Mouse (Mus musculus) cerebellum, adult (tissue): Measurements from ENCODE around the gene C130032M10Rik.
"Not testable (repeated sequence)": the region's sequence is repeated elsewhere in the genome, so short reads cannot be mapped to it uniquely, and the experiment has no call there.

Source experiments
- ATAC-seq: cut with Nextera tagmentation; 2 replicates; pipeline ENCODE4 v1.9.2; 2017; ENCODE audit warnings: mild to moderate bottlenecking, moderate library complexity, mixed read lengths; ENCODE audit not compliant: insufficient number of reproducible peaks, low FRiP score, low TSS enrichment

Gene C130032M10Rik

DNA sequence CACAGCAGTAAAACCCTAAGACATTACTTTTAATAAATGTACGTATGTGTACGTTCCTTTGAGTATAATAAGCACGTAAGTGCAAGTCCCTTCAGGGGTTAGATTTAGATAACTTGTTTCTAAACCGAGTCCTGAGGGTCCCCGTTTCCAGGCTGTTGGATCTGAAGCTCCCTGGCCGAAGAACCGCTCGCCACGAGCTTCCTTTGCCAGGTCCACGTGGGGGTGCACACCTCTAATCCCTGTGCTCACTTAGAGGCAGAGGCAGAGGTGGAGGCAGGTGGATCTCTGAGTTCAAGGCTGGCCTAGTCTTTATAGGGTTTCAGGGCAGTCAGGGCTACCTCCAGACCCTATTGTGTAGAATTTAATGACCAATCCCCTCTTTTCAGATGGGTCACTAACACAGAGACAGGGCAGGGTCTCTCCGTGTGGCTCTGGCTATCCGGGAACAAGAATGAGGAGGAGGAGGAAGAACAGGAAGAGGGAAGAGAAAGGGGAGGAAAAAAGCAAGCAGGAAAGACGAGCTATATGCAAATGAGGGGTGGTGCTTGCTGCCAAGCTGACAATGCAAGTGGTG is 2.5 kb downstream of the C130032M10Rik start:
- no peak for ATAC-seq

DNA sequence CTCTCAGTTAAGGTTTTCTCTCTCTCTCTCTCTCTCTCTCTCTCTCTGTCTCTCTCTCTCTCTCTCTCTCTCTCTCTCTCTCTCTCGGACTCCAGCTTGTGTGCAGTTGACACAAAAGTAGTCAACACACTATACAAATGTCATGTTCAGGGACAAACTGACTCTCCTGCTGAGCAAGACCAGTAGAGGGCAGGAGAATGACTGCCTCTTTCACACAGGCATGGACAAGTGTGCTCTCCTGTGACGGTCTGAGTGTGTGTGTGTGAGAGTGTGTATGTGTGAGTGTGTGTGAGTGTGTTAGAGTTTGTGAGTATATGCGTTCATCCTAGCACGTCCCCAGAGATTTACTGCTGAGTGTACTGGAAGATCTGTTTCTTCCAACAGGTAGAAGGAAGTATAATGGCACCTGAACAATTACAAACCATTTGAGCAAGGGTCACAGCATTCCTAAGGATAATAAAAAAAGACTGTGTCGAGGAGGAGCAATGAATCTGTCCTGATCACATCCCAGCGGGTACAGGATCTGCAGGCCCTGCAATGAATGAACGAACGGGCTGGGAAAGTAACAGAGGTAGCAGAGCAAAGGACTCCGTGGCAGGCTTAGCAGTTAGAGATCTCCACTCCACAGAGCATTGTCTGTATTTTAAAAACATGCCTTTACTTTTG is 3.4 kb downstream of the C130032M10Rik start:
- ATAC-seq = no peak

DNA sequence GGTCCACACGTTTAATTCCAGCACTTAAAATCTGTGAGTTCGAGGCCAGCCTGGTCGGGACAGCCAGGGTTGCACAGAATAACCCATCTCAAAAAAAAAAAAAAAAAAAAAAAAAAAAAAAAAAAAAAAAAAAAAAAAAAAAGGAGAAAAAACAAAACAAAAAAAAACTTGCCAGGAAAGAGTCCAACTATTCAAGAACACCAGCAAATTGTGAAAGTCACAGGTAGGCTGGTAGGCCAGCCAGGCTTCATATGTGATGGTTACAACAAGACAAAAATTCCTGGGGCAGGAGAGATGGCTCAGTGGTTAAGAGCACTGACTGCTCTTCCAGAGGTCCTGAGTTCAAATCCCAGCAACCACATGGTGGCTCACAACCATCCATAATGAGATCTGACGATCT is 5.0 kb downstream of the C130032M10Rik start:
- ATAC-seq = not testable (repeated sequence)

DNA sequence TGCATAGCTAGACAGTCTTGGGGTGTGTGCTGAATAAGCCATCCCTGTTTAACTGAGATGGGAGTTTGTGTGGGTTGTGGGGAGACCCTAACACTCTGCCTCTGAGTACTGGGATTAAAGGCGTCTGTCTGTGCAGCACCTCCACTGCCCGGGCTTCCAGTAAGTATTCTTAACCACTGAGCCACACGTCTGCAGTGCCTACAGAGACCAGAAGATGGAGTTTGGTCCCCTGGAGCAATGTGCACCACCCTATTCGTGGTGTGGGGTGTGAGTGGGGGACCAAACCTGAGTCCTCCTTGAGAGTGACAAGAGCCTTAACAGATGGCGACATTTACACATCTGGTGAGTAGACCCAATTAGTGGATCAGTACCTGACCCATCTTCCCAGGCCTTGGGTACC is 6.5 kb downstream of the C130032M10Rik start:
- ATAC-seq = no peak

DNA sequence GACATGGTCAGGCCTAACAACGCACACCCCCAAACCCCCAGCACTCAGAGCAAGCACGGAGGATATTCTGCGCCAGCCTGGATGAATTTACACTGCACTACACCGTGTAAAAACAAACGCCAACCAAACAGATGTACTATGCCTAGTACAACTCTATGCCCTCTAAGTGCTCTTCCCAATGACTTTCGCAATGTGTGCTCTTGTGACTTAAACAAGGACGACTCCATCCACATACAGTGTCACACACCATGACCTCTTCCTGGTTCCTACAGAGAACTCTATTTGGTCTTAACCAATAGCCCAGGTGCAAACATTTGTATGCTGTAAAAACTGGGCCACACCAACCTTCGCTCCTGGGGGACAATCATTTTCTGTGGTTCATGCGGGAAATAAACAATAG is 7.0 kb downstream of the C130032M10Rik start:
- no peak for ATAC-seq

DNA sequence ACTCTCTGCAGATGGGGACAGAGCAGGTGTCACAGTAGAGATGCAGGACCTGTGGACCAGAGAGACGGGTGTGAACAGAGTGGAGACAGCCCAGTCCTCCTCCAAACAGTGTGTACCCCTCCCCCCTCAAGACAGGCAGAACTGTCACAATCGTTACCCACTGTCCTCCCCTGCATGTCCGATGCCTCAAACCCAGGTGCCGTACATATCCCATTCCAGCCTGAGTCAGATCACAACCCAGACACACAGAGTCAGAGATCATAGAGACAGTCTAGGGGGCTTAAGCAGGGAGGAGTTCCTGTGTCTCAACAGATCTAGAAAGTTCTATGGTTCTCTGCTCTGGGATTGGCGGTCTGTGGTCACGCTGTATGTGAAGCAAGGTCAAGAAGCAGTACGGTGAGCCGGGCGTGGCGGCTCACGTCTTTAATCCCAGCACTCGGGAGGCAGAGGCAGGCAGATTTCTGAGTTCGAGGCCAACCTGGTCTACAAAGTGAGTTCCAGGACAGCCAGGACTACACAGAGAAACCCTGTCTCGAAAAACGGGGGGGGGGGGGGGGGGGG is 9.7 kb downstream of the C130032M10Rik start:
- no peak for ATAC-seq

DNA sequence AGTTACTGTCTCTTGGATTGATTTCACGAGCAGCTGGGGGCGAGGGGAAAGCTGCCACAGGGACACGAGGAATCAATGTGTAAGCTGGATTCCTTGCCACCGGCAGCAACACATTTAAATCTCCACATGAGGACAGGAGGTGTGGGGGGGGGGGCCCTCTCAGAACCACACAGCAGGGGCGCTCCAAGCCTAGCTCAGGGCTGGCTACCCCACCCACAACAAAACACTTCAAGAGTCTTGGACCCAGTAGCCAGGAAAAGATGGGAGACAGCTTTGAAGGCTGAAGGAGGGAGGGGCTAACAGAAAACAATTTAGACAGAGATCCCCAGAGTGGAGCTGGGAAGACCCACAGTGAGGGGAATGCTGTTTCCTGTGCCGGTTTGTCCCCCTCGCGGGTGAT is 10.4 kb downstream of the C130032M10Rik start:
- no peak for ATAC-seq

DNA sequence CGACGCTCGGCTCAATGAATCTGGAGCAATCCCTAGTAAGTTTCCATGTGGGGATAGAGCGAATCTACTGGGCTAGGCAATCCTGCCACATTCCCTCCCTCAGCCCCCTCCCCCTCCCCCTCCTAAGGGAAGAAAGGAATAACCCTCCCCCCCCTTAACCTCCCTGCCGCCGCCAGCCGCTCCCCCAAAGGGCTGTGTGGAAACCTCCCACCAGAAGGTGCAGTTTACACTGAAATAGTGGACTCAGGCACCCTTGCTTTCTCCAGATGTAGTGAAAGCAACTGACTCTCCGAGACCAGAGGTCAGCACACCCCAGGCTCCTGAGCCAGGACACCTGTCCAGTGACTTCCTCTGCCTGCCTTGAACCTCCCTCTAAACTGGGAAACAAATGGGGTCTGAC is 11.1 kb downstream of the C130032M10Rik start:
- ATAC-seq = no peak

DNA sequence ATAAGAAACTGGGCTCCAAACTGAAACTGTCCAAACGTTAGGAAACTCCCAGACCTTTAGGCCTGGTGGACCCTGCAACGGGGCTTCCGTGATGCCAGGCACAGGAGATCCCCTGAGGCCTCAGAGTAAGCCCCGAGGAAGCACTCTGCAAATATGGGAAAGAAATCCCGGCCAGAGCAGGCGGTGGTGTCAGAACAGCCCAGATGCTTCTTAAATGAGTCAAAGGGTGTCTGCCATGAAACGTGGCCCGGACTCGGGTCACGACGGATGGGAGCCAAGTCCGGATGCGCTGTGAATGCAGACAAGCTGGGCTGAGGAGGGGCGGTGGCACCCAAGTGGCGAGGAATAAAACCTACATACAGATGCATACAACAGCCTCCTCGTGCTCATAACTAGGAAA is 11.6 kb downstream of the C130032M10Rik start:
- ATAC-seq = no peak

DNA sequence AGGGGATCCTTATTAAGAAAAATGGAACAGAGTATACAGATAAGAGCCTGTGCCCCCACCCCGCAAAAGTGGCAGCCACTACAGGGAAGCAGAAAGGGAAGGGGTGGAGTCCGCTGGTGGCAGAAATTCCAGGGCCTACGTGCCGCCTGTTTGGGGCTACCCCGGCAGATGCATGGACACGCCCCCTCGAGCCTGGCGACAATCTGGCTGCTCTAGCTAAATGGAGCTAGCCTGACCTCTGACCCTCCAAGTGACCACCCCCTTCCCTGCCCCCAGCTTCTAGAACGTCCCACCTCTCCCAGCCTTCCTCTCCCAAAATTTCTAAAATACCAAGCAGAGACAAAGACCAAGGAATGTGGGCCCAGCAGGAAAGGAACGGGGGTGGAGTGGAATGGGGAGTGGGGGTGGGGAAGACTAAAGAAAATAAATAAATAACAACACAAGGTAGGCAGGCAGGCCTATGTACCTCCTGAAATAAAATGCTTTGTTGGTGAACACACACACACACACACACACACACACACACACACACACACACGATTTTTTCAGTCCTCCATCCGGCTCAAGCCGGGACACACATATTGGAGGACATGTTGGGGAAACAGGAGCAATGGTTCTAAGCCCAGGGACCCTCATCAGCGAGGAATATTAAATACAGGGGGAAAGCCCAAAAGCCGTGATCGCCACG is 12.6 kb downstream of the C130032M10Rik start:
- no peak for ATAC-seq

DNA sequence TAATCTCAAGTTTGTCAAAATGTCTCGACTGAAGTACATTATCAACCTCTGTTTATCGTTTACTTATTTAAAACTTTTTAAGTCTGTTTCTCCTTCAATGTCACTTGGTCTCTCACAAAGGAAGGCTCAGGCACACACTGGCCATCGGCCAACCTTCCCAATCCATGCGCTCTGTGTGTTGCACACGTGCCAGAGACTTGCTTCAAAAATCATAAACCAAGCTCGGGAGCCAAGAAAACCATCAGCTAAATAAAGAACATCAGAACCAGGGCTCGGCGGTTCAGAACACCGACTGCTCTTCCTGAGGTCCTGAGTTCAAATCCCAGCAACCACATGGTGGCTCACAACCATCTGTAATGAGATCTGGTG is 13.2 kb downstream of the C130032M10Rik start:
- no peak for ATAC-seq

DNA sequence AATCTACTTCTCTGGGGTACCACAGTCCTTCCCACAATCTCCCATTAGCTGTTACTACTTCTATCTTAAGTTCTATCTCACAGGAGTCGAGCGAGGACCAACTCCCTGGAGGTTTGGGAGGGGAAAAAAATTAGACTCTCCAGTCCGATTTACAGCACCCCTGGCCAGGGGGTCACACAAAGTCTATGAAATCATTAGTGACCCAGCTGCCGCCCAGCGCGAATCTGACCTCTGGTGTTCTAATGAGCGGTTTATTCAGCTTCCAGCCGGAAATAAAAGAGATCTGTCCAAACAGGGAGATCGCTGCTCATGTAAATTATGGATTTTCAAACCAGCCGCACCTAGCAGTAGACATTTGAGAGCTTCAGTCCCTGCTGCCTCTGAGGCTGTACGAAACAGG is 15.8 kb downstream of the C130032M10Rik start:
- ATAC-seq = no peak

DNA sequence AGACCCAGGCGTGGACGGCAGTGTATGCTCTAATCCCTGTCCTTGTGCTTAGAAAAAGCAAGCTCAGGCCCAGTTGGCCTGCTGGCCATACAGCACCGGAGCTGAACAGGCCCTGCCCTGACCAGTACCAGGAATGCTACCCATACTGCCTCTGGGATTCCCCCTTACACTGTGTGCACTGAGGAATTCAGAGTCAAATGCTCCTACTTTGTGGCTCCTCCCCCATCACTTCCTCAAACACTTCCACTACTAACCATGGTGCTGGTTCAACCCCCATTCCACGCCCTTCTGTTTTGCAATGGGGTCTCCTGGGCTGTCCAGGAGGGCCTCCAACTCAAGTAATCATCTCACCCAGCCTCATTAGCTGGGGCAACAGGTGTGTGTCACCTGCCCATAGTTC is 18.4 kb downstream of the C130032M10Rik start:
- no peak for ATAC-seq

DNA sequence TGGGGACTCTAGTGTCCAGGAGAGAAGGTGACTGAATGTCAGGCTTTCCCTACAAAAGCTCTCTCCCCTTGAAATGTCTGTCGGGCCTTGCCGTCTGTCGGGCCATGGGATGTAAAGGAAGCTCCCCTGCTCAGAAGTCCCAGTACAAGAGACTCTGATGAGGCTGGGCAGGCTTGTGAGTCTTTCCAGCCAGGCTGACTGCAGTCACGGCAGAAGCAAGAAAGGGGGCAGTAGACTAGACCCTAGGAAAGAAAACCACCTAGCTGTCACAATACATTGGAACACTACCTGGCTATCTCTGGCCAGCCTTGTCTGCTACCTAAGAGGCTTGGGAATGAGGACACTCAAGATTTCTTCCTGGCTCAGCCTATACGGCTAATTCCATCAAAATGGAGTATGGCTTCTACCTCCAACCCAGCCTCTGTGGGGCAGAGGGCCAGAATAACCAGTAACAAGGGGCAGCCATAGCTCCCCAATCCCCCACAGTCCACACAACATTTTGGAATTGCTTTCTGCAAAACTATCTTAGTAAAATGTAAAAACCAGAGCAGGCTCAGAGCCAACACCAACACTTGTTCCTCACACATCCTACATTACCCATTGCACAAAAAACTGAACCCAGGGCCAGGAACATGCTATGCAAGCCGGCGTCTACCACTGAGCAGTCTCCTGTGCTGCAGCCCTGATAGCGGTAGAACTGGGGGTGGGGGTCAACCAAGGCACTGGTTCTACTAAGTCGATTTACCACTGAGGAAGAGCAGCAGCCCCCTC is 19.4 kb downstream of the C130032M10Rik start:
- ATAC-seq = no peak

DNA sequence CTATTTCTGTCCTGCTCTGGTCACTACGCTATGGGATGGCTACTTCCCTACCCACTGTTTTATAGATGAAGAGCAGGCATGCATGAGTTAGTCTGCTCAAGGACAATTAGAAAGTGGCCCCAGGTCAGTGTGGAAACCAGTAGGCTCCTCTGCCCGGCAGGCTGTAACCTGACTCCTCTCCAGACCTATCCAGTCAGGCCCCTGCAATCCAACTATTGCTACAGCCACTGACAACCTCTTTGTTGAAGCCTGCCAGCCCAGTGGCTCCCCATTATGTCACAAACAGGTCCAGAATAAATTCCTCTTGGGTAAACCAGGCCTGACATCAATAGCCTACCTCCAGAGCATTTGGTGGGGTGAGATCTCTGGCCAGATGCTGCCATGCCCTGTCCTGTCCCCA is 21.1 kb downstream of the C130032M10Rik start:
- ATAC-seq = no peak

DNA sequence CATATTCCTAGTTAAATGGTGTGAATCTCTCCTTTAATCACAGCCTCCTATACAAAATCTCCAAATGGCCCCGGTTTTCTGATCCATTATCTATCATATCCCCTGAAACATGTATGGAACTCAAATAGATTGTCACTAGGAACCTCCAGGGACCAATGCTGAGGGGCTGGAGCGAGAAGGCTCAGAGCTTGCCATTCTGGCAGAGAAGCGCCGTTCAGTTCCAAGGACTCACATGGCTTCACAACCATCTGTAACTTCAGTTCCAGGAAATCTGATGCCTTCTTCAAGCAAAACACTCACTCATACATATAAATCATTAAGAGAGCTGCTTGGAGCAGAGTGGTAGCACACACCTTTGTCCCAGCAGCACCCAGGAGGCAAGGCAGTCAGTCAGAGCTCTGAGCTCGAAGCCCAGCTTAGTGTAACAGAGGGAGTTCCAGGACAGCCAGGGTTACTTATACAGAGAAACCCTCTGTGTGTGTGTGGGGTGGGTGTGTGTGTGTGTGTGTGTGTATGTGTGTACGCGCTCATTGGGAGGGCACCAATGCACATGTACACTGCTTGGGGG is 23.6 kb downstream of the C130032M10Rik start:
- no peak for ATAC-seq

DNA sequence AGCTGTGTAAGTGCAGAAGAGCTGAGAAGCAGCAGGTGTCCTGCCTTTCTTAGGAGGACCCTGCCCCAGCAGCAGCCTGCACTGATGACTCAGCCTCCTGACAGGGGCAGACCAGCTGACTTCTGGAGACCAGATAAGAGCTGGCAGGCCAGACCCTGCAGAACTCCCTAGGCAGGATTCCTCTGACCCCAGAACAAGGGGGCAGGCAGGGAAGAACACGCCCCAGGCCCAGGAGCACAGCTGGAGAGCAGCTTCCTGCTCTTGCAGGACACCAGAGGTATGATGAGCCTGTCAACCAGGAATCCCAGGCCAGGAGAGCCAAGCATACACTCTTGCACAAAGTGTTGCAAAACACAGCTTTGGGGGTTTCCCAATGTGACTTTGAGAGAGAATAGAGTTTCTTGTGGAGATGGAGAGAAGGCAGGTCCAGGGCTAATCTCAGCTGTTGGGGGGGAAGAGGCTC is 25.8 kb downstream of the C130032M10Rik start:
- no peak for ATAC-seq

DNA sequence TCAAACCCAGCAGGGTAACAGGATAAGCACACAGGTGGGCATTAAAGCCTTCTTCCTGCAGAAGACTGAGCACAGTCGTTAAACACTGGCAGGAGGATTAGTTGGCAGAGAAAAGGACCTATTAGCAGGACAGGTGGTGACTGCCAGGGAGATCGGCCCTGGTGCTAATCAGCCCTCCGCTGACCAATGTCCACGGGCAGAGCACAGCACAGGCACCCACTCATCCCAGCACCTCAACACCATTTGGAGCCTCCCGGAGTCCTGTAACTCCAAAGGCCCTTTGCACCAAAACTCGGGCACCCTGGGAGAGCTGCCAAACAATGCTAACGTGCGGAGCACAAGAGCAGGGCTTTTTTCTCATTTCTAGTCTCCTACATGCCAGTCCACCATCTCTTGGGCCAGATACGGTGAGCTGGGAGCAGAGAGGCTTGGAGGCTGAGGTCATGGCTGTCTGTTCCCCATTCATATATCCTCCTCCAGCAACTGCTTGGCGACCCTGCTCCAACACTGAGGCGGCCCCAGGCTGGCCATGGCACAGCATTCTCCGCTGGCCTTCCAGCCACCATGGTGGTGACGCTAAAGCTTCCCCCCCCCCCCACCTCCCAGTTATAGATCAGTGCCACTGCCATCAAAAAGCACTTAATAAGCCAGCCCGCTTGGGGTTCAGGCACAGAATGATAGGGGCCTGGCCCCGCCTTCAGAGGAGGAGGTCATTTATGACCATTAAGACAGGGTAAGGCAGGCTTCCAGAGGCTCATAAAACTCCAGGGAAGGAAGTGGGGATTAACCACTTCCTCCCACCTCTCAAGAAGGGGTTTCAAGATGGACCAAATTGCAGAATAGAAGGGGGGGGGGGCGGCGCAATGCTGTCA is 28.6 kb downstream of the C130032M10Rik start:
- no peak for ATAC-seq

DNA sequence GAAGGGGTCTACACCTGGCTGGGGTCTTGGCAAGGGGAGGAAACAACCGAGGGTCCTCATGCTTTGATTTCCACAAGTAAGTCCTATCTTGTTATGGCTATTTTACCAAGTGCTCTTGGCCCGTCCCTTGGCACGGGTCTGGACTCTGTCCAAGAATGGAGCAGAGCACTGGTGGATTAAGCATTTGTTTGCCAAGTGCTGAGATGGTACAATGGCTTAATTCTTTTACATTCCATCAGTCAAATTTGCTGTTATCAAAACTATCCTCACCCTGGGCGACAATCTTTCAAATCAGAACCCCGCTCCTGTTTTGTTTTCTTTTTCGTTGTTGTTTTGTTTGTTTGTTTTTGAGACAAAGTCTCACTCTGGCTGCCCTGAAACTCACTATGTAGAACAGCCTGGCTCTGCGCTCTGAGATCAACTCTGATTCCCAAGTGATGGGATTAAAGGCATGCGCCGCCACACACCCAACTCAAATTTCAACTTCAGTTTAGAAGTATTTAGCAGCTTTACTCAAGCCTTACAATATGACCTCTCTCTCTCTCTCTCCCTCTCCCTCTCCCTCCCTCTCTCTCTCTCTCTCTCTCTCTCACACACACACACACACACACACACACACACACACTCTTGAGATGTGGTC is 29.4 kb downstream of the C130032M10Rik start:
- no peak for ATAC-seq
